Mouse (Mus musculus): ENCODE data around the gene Uggt1.

Uggt1 gene

GRCm38 (mm10) chr1:36244058-36244827, at the start of gene Uggt1:
Gene Uggt1, minus strand, starts transcription at chr1:36244720.
- DNase-seq (ENCODE audit: low spot score), result peak; percentile 89

DNA sequence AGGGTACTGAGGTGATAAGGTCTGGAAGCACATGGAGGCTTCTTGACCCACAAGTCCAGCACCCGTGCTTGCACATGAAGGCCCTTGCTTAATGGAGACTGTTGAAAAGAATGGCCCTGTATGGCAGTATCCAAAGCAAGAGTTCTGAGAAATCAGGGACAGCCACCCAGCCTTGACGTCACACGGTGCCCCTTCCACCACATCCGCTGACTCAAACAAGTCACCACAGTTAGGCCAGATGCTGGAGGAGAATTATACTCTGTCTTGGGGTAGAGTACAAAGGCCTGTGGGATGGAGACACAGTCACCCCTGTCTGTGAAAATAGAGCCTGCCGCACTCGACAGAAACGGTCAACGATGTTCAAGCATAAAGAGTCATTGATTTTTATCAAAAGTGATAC, 49.0 kb upstream of the Uggt1 start:
- DNase-seq (ENCODE audit: low spot score), result no peak

- no peak for DNase-seq (ENCODE audit: low spot score)
Observed at GRCm38 (mm10) chr1:36281849-36282248, 37.3 kb upstream of the Uggt1 start.

DNA sequence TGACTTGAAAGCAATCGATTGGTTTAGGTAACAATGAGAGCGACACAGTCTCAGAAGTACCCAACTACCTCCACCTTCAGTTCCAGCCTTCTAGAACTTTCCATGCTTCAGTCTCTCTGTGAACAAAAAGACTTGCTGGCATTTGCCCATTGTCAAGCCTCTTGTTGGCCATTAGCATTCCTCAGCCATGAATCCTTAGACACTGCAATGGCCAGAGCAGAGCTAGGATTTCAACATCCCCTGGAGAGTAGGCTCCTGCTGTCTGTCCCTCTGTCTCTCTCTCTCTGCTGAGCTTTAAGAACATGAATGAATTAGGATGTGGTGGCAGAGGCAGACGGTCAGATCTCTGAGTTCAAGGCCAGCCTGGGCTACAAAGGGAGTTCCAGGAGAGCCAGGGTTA, 36.4 kb upstream of the Uggt1 start:
- DNase-seq (ENCODE audit: low spot score), result no peak

- DNase-seq (ENCODE audit: low spot score), result no peak
Observed at GRCm38 (mm10) chr1:36279202-36279601, 34.7 kb upstream of the Uggt1 start.

GRCm38 (mm10) chr1:36277267-36278060, 32.9 kb upstream of the Uggt1 start:
- DNase-seq (ENCODE audit: low spot score), result peak; percentile 35

DNA sequence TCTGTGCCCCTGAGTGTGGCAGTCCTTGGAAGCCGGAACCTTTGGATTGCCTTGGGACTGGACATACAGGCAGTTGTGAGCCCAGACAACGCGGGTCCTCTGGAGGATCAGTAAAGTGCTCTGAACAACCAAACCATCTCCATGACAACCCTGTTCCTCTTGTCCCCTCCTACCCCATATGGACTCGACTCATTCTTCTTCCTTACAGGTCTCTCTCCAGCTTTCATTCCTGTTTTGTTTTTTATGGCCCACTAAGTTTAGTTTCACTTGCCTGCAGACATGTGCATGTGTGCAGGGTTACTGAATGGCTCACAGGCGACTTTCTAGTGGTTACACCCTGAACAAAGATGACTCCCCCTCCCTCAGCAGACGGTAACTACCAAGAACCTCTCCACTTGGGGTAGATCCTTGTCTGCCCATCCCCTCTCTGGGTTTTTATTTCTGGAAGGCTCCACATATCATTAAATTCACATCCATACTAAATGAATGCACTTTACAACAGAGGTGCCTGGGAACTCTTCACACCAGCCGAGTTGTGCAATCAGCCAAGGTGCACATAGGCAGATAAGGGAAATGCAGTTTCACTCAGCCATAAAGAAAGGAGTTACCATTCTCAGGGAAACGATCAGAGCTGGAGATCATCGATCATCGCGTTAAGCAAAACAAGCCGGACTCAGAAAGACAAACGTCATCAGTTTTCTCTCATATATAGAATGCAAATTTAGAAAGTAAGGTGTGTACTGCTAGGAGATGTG, 31.3 kb upstream of the Uggt1 start:
- DNase-seq (ENCODE audit: low spot score), result no peak

DNA sequence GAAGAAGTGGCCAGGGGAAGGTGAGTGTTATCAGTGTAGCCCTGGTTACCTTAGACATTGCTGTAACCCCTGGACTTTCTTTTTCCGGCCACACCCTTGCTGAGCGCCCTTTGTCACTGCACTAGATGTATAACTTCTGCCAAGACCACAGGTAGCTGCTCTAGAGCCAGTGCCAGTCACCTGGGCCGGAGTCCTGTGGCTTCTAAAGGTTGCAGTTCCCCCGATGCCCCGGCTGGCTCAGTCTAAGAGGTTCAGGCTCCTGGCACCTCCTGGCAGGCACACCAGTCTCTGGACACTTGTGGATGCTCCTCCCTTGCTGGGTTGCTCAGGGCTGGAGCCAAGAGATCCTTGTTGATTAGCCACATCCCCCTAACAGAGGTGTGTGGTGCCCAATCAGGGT, 29.9 kb upstream of the Uggt1 start, which contains the start of gene Neurl3:
Gene Neurl3 (minus strand): TSS at position 225 of the 400 bp plus-strand sequence.
- no peak for DNase-seq (ENCODE audit: low spot score)

- no peak for DNase-seq (ENCODE audit: low spot score)
Observed at GRCm38 (mm10) chr1:36273288-36273687, 28.8 kb upstream of the Uggt1 start.

DNA sequence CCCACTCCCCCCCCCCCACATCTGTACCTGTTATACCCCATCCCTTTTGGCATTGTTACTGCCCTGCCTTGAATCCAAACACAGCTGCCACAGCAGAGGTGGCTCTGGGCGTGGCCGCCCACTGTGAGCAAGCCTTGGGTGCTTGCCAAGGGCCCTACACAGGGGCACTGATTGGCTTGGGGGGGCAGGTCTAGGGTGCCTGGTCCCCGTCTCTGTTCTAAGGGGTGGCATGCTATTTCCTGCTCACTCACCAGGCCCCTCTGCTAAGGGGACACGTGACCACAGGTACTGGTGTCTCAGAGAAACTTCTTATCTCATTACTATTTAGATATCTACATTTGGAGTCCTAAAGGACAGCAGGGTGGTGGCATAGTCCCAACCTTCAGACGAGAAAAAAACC, 28.0 kb upstream of the Uggt1 start:
- no peak for DNase-seq (ENCODE audit: low spot score)

GRCm38 (mm10) chr1:36271516-36272230, 27.2 kb upstream of the Uggt1 start:
- DNase-seq (ENCODE audit: low spot score), result no peak

- no peak for DNase-seq (ENCODE audit: low spot score)
Observed at GRCm38 (mm10) chr1:36270666-36271065, 26.1 kb upstream of the Uggt1 start.

DNA sequence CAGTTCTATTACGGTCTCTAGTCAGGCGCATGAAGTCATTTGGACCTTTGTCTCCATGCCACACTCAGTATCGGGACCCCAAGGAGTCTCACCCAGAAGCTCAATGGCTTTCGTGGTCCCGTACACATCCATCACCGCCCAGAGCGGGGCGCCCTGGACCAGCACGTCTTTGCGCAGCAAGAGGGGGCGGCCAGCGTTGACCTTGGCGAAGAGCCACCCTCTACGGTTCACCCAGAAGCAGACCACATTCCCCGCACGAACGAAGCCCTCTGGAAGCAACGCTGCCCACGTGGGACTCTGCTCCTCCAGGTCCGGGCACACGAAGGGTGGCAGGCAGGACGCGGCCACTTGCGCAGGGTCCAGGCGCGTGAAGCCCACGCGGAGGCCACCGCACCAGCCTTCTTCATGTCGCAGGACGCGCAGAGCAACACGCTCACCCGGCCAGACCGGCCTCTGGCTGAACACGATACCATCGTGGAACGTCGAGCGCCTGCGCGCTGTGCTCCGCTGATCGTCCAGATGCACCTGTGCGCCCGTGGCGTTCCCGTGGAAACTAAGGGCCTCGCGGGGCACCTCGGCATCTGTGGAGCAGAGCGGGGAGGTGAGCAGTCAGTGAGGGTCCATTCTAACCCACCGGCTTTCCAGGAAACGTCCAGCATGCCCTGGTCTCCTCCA, 24.7 kb upstream of the Uggt1 start:
- no peak for DNase-seq (ENCODE audit: low spot score)

DNA sequence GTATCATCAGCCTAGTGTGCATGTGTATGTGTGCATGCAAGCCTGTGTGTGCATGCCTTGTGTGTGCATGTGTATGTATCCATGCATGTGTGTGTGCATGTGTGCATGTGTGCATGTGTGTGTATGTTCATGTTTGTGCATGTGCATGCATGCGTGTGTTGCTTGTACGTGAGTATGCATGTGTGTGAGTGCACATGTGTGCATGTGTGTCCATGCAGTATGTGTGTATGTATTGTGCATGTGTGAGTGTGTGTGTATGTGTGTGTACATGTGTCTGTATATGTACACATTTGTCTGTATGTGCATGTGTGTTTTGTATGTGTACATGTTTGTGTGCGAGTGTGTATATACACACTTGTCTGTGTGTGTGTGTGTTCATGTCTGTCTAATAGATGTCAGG, 23.1 kb upstream of the Uggt1 start:
- no peak for DNase-seq (ENCODE audit: low spot score)

- no peak for DNase-seq (ENCODE audit: low spot score)
Observed at GRCm38 (mm10) chr1:36266293-36266692, 21.8 kb upstream of the Uggt1 start.

GRCm38 (mm10) chr1:36263833-36264488, 19.4 kb upstream of the Uggt1 start:
- DNase-seq (ENCODE audit: low spot score), result no peak

GRCm38 (mm10) chr1:36261708-36262504, 17.4 kb upstream of the Uggt1 start:
- DNase-seq (ENCODE audit: low spot score), result no peak

DNA sequence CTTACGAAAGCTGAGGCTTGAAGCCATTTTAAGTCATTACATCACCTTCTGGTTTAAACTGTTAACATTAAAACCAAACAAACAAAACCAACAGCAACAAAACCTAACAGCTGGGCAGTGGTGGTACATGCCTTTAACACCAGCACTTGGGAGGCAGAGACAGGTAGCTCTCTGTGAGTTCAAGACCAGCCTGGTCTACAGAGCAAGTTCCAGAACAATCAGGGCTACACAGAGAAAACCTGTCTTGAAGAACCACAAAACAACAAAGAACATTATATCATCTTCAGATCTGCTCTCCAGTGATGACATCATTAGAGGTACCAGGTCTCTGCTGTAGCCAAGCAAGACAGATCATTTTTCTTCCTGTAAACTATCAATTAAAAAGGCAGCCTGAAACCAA, 15.9 kb upstream of the Uggt1 start:
- DNase-seq (ENCODE audit: low spot score), result no peak

DNA sequence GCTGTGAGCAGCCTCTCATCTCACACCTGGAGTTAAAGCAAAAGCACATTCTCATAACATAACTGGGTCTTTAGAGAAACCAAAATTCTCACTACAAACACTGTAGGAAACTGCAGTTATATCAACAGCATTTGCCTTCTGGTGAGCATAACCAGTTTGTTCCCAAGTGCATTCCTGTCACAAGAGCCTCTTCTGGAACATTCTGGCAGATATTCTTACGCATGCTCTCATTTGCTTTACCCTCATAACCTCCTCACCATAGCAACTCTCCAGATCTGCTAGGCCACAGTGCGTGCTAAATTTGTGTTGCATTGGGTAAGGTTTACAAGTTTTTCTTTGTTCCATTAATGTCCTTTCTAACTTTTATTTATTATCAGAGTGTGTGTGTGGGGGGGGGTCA, 14.8 kb upstream of the Uggt1 start:
- DNase-seq (ENCODE audit: low spot score), result no peak

- DNase-seq (ENCODE audit: low spot score), result no peak
Observed at GRCm38 (mm10) chr1:36258631-36259030, 14.1 kb upstream of the Uggt1 start.
